Mouse (Mus musculus) stomach, embryonic 14.5 days (tissue): ENCODE data around the gene Fiz1. TPM values are rescaled to one million over a fixed set of nuclear protein-coding genes. Genes with fewer than 3 reads are reported as not detected.

Experiments
- ATAC-seq: fragments of 200-750 bp; cut with Nextera tagmentation; 2 replicates; pipeline ENCODE4 v1.8.0; 2017; ENCODE audit warnings: low read depth, moderate TSS enrichment; ENCODE audit not compliant: insufficient number of reproducible peaks, insufficient read depth, low FRiP score
- H3K27ac ChIP-seq: fragments of 300-500 bp; sonication (generic); 2 replicates; pipeline ENCODE4 v1.5.1; 2014; ENCODE audit warnings: mild to moderate bottlenecking, low read length, moderate library complexity, mixed read lengths
- H3K27me3 ChIP-seq: fragments of 300-500 bp; sonication (generic); 2 replicates; pipeline ENCODE4 v1.6.1; 2014; ENCODE audit warnings: low read length, control low read depth, mixed read lengths; ENCODE audit not compliant: control insufficient read depth, insufficient read depth
- H3K36me3 ChIP-seq: fragments of 300-500 bp; sonication (generic); 2 replicates; pipeline ENCODE4 v1.6.1; 2014; ENCODE audit warnings: mild to moderate bottlenecking, control low read depth, low read length, moderate library complexity, mixed read lengths; ENCODE audit not compliant: control insufficient read depth, insufficient read depth
- H3K4me1 ChIP-seq: fragments of 300-500 bp; sonication (generic); 2 replicates; pipeline ENCODE4 v1.6.1; 2014; ENCODE audit warnings: low read length, control low read depth, mixed read lengths; ENCODE audit not compliant: control insufficient read depth, insufficient read depth
- H3K4me2 ChIP-seq: fragments of 300-500 bp; sonication (generic); replicated peaks from 2 replicates; pipeline ENCODE4 v1.6.1; 2014; ENCODE audit warnings: low read depth, low read length, control low read depth
- H3K4me3 ChIP-seq: fragments of 300-500 bp; sonication (generic); 2 replicates; pipeline ENCODE4 v1.5.1; 2014; ENCODE audit warnings: low read depth, low read length, control low read depth
- H3K9ac ChIP-seq: fragments of 300-500 bp; sonication (generic); replicated peaks from 2 replicates; pipeline ENCODE4 v1.6.1; 2014; ENCODE audit warnings: low read depth, mild to moderate bottlenecking, control low read depth, low read length, moderate library complexity, mixed read lengths
- H3K9me3 ChIP-seq: fragments of 300-500 bp; sonication (generic); 2 replicates; pipeline ENCODE4 v1.6.1; 2016; ENCODE audit warnings: low read depth, low read length, control low read depth; ENCODE audit not compliant: control insufficient read depth
- WGBS: fragments of 180-500 bp; shearing (Covaris S2); extraction: QIAGEN DNeasy Blood & Tissue Kit; methylation state at CpG from one replicate; pipeline ENCODE4 v1.1.7; 2014; 5-methylcytosine and 5-hydroxymethylcytosine counted together
- polyA plus RNA-seq: library from polyadenylated mRNA; unstranded; fragments of >200 nt; fragmentation: Nextera tagmentation; extraction: Ambion mirVana; gene quantifications from 2 replicates; pipeline ENCODE4 v1.2.1, GENCODE M21; 2014

Gene Fiz1
- polyA plus RNA-seq, 1 experiment from 2014 or later, result 33.0 TPM

- Histone ChIP-seq H3K4me1 (peaks cover 11% of the 10 kb centered on the region), H3K36me3 (no peaks in the 10 kb centered on the region), H3K27me3 (peaks cover 23% of the 10 kb centered on the region), H3K4me3 (no peak overlapping the region), H3K4me2 (no peak overlapping the region), H3K9me3 (no peaks in the 10 kb centered on the region), H3K9ac (no peak overlapping the region), H3K27ac (no peak overlapping the region)
- 42% methylated on average over 11 of the region's 11 CpGs for WGBS
- ATAC-seq, result no peak
Measured at GRCm38 (mm10) chr7:5057804-5058203, 43.3 kb upstream of the Fiz1 start.

DNA sequence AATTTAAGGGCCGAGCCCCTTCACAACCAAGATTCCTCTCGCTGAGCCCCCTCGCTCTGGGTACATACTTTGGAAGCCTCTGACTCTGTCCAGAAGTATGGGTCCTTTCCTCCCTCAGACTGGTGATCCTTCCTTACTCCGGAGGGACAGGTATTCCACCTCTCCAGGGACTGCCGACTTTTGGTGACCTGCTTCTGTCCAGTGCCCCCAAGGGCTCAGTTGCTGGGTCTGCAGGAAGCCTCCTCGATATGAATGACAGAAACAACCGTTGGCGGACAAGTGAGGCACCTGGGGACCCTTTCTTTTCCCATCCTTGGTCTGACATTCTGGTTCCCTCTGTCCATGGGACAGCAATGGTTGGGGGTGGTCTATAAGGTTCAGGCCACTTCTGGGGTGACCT lies 42.9 kb upstream of the Fiz1 start:
- Histone ChIP-seq H3K27me3 (peaks cover 23% of the 10 kb centered on the region), H3K36me3 (no peaks in the 10 kb centered on the region), H3K4me2 (peak overlapping the region; percentile 60), H3K9me3 (no peaks in the 10 kb centered on the region), H3K4me3 (peak overlapping the region; percentile 49), H3K27ac (no peak overlapping the region), H3K4me1 (peaks cover 15% of the 10 kb centered on the region), H3K9ac (no peak overlapping the region)
- 31% methylated on average over 8 of the region's 8 CpGs for WGBS
- no peak for ATAC-seq

- peak overlapping the region; percentile 60 for H3K4me2 ChIP-seq
- H3K36me3 ChIP-seq, result no peaks in the 10 kb centered on the region
- peak overlapping the region; percentile 49 for H3K4me3 ChIP-seq
- under 1% methylated on average over 55 of the region's 55 CpGs for WGBS
- H3K9ac ChIP-seq, result peak overlapping the region; percentile 64
- no peak overlapping the region; the same call in 1 of the 2 replicates for H3K27ac ChIP-seq
- peaks cover 23% of the 10 kb centered on the region for H3K27me3 ChIP-seq
- H3K9me3 ChIP-seq, result no peaks in the 10 kb centered on the region
- no peak for ATAC-seq
- H3K4me1 ChIP-seq, result peaks cover 16% of the 10 kb centered on the region
Measured at GRCm38 (mm10) chr7:5056651-5057263, 42.3 kb upstream of the Fiz1 start.

- peaks cover 16% of the 10 kb centered on the region for H3K4me1 ChIP-seq
- 9% methylated on average over 32 of the region's 32 CpGs for WGBS
- H3K9ac ChIP-seq, result peak overlapping the region; percentile 30; the same call in 1 of the 2 replicates
Measured at GRCm38 (mm10) chr7:5053456-5054179, 39.1 kb upstream of the Fiz1 start.

GRCm38 (mm10) chr7:5052931-5053343 lies 38.4 kb upstream of the Fiz1 start:
- 4% methylated on average over 45 of the region's 45 CpGs for WGBS
- Histone ChIP-seq H3K4me2 (peak overlapping the region; percentile 91), H3K27me3 (peaks cover 23% of the 10 kb centered on the region), H3K4me3 (peak overlapping the region; percentile 77), H3K4me1 (peaks cover 16% of the 10 kb centered on the region), H3K27ac (no peak overlapping the region), H3K36me3 (no peaks in the 10 kb centered on the region), H3K9ac (peak overlapping the region; percentile 30; the same call in 1 of the 2 replicates), H3K9me3 (no peaks in the 10 kb centered on the region)
- no peak for ATAC-seq

More at GRCm38 (mm10) chr7:5053456-5054179, 39.1 kb upstream of the Fiz1 start:
- Histone ChIP-seq H3K27ac (no peak overlapping the region), H3K4me2 (peak overlapping the region; percentile 91), H3K27me3 (peaks cover 23% of the 10 kb centered on the region), H3K9me3 (no peaks in the 10 kb centered on the region), H3K4me3 (peak overlapping the region; percentile 77), H3K36me3 (no peaks in the 10 kb centered on the region)
- ATAC-seq, result no peak

DNA sequence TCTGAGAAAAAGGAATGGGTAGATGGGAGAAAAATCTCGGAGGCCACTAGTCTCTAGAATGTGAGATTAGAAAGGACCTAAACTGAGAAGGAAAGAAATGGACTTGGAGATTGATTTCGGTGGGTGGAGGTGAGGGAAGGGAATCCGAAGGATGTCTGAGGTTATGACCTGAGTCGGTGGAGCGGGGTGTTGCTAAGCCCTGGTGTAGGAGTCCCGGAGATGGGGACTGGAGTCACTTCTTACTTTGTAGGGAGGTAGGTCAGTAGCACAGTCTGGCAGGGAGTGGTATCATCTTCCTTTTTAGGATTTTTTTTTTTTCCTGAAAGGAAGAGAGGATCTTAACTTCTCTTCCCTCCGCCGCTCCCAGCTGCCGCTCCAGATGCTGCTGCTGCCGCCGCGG lies 37.9 kb upstream of the Fiz1 start:
- H3K4me3 ChIP-seq, result peak overlapping the region; percentile 77
- H3K36me3 ChIP-seq, result no peaks in the 10 kb centered on the region
- WGBS, result under 1% methylated on average over 12 of the region's 12 CpGs
- H3K9me3 ChIP-seq, result no peaks in the 10 kb centered on the region
- ATAC-seq, result no peak
- H3K9ac ChIP-seq, result peak overlapping the region; percentile 30; the same call in 1 of the 2 replicates
- H3K4me1 ChIP-seq, result peaks cover 16% of the 10 kb centered on the region
- H3K27ac ChIP-seq, result no peak overlapping the region
- peaks cover 21% of the 10 kb centered on the region for H3K27me3 ChIP-seq
- peak overlapping the region; percentile 91 for H3K4me2 ChIP-seq

- H3K4me2 ChIP-seq, result peak within 1 kb of the TSS; percentile 91
- H3K9ac ChIP-seq, result peak within 1 kb of the TSS; percentile 78
- peaks cover 21% of the 10 kb centered on the region for H3K27me3 ChIP-seq
- peak within 1 kb of the TSS; percentile 63; the same call in 1 of the 2 replicates for H3K27ac ChIP-seq
- peak within 1 kb of the TSS; percentile 77 for H3K4me3 ChIP-seq
- WGBS, result under 1% methylated on average over 65 of the region's 65 CpGs
- H3K4me1 ChIP-seq, result peaks cover 16% of the 10 kb centered on the region
- no peaks in the 10 kb centered on the region for H3K36me3 ChIP-seq
- peak; percentile 68; the same call in 1 of the 2 replicates for ATAC-seq
- no peaks in the 10 kb centered on the region for H3K9me3 ChIP-seq
Measured at GRCm38 (mm10) chr7:5051193-5052192, 37.0 kb upstream of the Fiz1 start, which contains the start of gene Zfp580. Gene Zfp580, plus strand, starts transcription at chr7:5051538.

DNA sequence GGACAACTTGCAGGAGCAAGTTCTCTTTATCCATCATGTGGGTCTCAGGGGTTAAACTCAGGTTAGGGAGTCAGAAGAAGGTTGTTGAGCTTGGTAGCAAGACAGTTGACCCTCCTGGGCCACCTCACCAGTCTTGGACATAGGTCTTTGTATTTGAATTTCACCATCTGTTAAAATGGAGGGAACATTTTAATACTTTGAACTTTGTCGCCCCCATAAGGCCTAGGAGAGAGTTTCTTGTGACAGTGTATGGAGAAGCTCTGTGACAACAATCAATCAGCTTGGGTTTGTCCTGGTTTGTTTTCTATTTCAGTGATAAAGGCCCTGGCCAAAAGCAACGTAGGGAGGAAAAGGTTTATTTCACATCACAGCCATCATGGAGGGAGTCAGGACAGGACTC lies 32.8 kb upstream of the Fiz1 start:
- ATAC-seq, result no peak
- H3K36me3 ChIP-seq, result no peaks in the 10 kb centered on the region
- H3K9me3 ChIP-seq, result no peaks in the 10 kb centered on the region
- 25% methylated on average over 2 of the region's 2 CpGs for WGBS
- H3K27ac ChIP-seq, result no peak overlapping the region
- no peak overlapping the region for H3K4me2 ChIP-seq
- H3K27me3 ChIP-seq, result no peaks in the 10 kb centered on the region
- H3K4me1 ChIP-seq, result no peaks in the 10 kb centered on the region; the same call in 1 of the 2 replicates
- H3K9ac ChIP-seq, result no peak overlapping the region
- H3K4me3 ChIP-seq, result no peak overlapping the region
